Mouse (Mus musculus): Measurements from ENCODE around the gene Dnajc7. TPM values are rescaled to one million over a fixed set of nuclear protein-coding genes. Genes with fewer than 3 reads are reported as not detected.

Gene Dnajc7
- polyA plus RNA-seq, 1 experiment from 2014 or later = 77.3 TPM

DNA sequence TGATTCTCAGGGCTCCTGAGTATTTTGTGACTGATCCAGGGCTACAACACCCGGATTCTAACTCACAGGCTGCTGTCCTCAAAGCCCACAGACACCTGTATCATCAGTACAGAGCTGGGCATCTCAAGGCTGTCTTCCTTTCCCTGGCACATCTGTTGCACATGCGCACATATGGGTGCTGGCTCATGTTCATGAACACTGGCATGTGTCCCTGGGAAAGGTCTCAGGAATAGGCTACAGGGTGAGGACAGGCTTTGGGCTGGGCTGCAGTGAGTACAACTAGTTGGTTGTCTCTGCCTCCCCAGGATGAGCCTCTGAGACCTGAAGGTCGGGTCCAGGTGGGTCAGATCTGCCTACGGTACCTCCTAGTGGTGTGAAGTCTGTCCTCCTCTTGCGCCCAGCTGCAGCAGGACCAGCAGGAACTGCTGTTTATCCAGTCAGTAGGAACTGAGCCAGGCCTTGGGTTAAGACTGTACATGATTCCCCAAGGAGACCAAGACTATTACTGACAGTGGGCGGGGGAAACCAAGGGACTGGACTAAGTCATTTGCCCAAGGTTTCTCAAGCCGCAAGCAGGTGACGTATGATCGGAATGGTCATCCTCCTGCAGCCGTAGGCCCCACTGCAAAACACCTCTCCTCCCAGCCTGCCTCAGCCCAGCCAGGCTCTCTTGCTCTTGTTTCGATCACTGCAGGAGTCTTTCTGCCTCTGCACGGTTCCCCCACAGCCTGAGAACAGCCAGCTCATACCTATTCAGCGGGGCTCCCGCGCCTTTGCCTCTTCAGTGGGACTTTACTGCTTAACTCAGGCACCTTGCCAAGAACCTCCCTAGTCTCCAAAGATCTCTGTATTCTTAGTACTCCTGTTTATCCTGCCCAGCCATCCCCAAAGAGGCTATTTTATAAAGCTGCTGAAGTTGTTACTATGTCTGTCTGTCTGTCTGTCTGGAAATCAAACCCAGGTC is 23.9 kb upstream of the Dnajc7 start:
- 0 out of 2 replicates have a peak, but pooled peaks cover 6% of the 10 kb centered on the region for H3K27me3 ChIP-seq (replicated peaks; ENCODE audit: control insufficient read depth, insufficient read depth, low read length)
- no peak overlapping the region for H3K4me3 ChIP-seq (ENCODE audit: low read depth, low read length)
- no peak overlapping the region for H3K27ac ChIP-seq (ENCODE audit: low read depth, low read length)
- H3K4me2 ChIP-seq (ENCODE audit: low read length) = no peak overlapping the region
- no peak overlapping the region for H3K9ac ChIP-seq (ENCODE audit: low read length)
- DNase-seq (ENCODE audit: low spot score) (peak; percentile 45), ATAC-seq (no peak)
- H3K9me3 ChIP-seq (replicated peaks; ENCODE audit: control insufficient read depth, low read length) = no peaks in the 10 kb centered on the region
- no peaks in the 10 kb centered on the region for H3K36me3 ChIP-seq (ENCODE audit: control insufficient read depth, insufficient read depth, low read length)
- 57% methylated on average over 15 of the region's 15 CpGs for WGBS
- peaks cover 5% of the 10 kb centered on the region; the same call in 1 of the 2 replicates for H3K4me1 ChIP-seq (ENCODE audit: control insufficient read depth, insufficient read depth, low read length)

DNA sequence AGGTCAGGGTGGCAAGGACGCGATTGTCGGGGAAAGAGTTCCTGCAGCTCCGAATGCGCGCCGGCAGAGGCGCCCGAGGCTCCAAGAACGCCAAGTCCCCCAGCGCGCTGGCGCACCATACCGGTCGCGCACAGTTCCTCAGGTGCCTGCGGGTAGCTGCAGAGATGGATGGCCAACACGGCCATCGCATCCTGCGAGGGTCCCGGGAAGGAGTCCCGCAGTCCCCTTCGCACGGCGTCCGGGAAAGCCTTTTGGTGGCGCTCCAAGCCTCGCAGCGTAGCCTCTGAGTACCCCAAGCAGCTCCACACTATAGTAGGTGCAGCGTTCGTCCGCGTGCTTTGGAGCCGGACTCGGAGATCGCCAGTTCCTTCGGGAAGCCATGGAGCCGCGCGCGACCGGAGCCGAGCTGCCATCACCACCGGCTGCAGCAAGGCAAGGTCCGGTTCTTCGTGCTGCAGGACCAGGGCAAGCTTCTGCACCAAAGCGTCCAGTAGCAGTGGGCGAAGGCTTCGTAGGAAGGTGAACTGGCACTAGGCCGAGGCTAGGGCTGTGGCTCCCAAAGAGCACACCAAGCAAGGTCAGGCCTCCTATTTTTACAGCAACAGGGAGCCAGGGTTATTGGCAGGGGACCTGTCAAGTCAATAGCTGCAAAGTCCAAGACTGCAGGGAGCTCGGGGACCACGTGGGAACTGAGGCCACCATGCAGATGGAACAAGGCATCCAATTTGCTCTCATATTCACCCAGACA is 20.4 kb upstream of the Dnajc7 start:
- Histone ChIP-seq H3K4me3 (ENCODE audit: low read depth, low read length) (peak overlapping the region; percentile 35), H3K4me1 (ENCODE audit: control insufficient read depth, insufficient read depth, low read length) (peaks cover 5% of the 10 kb centered on the region; the same call in 1 of the 2 replicates), H3K27ac (ENCODE audit: low read depth, low read length) (no peak overlapping the region), H3K9me3 (replicated peaks; ENCODE audit: control insufficient read depth, low read length) (no peaks in the 10 kb centered on the region), H3K36me3 (ENCODE audit: control insufficient read depth, insufficient read depth, low read length) (no peaks in the 10 kb centered on the region), H3K9ac (ENCODE audit: low read length) (peak overlapping the region; percentile 51), H3K4me2 (ENCODE audit: low read length) (peak overlapping the region; percentile 67), H3K27me3 (replicated peaks; ENCODE audit: control insufficient read depth, insufficient read depth, low read length) (0 out of 2 replicates have a peak, but pooled peaks cover 10% of the 10 kb centered on the region)
- ATAC-seq (peak; percentile 54; the same call in 1 of the 2 replicates), DNase-seq (ENCODE audit: low spot score) (peak; percentile 73)
- 7% methylated on average over 52 of the region's 52 CpGs for WGBS

DNA sequence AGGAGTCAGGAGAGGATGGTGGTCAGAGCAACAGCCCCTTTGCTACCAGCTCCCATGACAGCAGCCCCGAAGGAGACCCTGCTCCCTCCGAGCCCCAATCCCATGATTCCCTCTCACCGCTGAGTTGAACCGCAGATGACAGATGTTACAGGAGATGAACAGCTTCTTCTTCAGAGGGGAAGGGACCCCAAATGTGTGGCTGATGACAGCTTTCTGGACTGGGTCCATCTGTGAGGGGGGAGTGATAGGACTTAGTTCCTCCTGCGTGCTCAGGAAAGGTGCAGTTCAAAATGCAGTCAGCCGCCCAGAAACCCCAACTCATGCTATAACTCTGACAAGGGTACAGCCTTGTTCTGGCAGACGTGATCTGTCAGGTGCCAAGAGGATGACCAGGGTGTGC is 14.6 kb upstream of the Dnajc7 start:
- H3K9me3 ChIP-seq (replicated peaks; ENCODE audit: control insufficient read depth, low read length) = no peaks in the 10 kb centered on the region
- WGBS = 78% methylated on average over 7 of the region's 7 CpGs
- no peaks in the 10 kb centered on the region for H3K36me3 ChIP-seq (ENCODE audit: control insufficient read depth, insufficient read depth, low read length)
- no peak overlapping the region for H3K9ac ChIP-seq (ENCODE audit: low read length)
- no peak overlapping the region for H3K4me3 ChIP-seq (ENCODE audit: low read depth, low read length)
- 0 out of 2 replicates have a peak, but pooled peaks cover 3% of the 10 kb centered on the region for H3K27me3 ChIP-seq (replicated peaks; ENCODE audit: control insufficient read depth, insufficient read depth, low read length)
- H3K4me2 ChIP-seq (ENCODE audit: low read length) = no peak overlapping the region
- H3K4me1 ChIP-seq (ENCODE audit: control insufficient read depth, insufficient read depth, low read length) = no peaks in the 10 kb centered on the region
- ATAC-seq (no peak), DNase-seq (ENCODE audit: low spot score) (no peak)
- no peak overlapping the region for H3K27ac ChIP-seq (ENCODE audit: low read depth, low read length)

- Histone ChIP-seq H3K9ac (ENCODE audit: low read length) (peak overlapping the region; percentile 26; the same call in 1 of the 2 replicates), H3K4me2 (ENCODE audit: low read length) (no peak overlapping the region), H3K36me3 (ENCODE audit: control insufficient read depth, insufficient read depth, low read length) (peaks cover 30% of the 10 kb centered on the region), H3K4me3 (ENCODE audit: low read depth, low read length) (no peak overlapping the region), H3K9me3 (replicated peaks; ENCODE audit: control insufficient read depth, low read length) (no peaks in the 10 kb centered on the region), H3K27me3 (replicated peaks; ENCODE audit: control insufficient read depth, insufficient read depth, low read length) (no peaks in the 10 kb centered on the region), H3K4me1 (ENCODE audit: control insufficient read depth, insufficient read depth, low read length) (peaks cover 6% of the 10 kb centered on the region), H3K27ac (ENCODE audit: low read depth, low read length) (no peak overlapping the region)
- peak; percentile 31 for DNase-seq (ENCODE audit: low spot score)
- ATAC-seq = no peak
- whole genome bisulfite sequencing = 45% methylated on average over 13 of the region's 13 CpGs
These were observed 8.9 kb upstream of the Dnajc7 start for GRCm38 (mm10) chr11:100628862-100629352.

DNA sequence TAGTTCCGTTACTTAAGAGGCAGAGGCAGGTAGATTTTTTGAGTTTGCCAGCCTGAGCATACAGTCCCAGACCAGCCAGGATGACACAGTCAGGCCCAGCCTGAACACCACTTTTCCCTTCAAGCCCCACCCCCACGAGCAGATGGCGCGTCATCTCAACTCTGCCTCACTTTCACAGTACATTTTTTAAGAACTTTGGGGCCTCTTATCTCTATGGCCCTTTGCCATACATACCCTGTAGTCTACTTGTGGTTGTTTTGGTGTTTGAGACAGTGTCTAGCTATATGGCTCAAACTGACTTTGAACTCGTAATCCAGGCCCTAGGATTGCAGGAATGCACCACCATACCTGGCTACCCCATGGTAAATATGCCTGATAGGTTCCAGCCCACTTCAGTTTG is 8.1 kb upstream of the Dnajc7 start:
- Histone ChIP-seq H3K27me3 (replicated peaks; ENCODE audit: control insufficient read depth, insufficient read depth, low read length) (no peaks in the 10 kb centered on the region), H3K9ac (ENCODE audit: low read length) (no peak overlapping the region), H3K4me2 (ENCODE audit: low read length) (no peak overlapping the region), H3K4me1 (ENCODE audit: control insufficient read depth, insufficient read depth, low read length) (peaks cover 12% of the 10 kb centered on the region), H3K9me3 (replicated peaks; ENCODE audit: control insufficient read depth, low read length) (no peaks in the 10 kb centered on the region), H3K36me3 (ENCODE audit: control insufficient read depth, insufficient read depth, low read length) (peaks cover 30% of the 10 kb centered on the region), H3K4me3 (ENCODE audit: low read depth, low read length) (no peak overlapping the region), H3K27ac (ENCODE audit: low read depth, low read length) (no peak overlapping the region)
- 81% methylated on average over 5 of the region's 5 CpGs for WGBS
- ATAC-seq (no peak), DNase-seq (ENCODE audit: low spot score) (no peak)

DNA sequence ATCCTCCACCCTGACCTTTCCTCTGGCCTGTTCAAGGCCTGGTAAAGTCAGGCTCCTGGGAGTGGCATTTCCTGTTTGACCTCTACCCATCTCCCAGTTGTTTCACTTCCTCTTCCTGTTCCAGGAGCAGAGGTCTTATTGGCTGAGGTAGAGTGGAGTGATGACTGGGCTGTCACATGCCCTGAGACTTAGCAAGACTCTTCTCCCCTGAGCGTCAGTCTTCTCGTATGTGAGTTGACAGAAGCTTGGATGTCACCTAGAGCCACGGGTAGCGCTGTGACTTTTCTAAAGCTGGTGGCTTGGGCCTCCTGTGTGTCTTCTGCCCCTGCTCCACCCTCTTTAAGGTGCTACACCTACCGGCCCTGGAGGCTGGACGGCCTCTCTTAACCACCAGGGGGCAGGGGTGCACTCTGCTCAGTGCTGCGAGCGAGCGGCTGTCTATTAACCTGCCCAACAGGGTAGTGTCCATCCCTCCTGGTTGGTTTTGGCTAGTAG is 6.8 kb upstream of the Dnajc7 start:
- H3K27me3 ChIP-seq (replicated peaks; ENCODE audit: control insufficient read depth, insufficient read depth, low read length) = no peaks in the 10 kb centered on the region
- 24% methylated on average over 9 of the region's 9 CpGs for WGBS
- ATAC-seq = peak; percentile 44; the same call in 1 of the 2 replicates

GRCm38 (mm10) chr11:100625754-100626700 is 6.1 kb upstream of the Dnajc7 start:
- ATAC-seq (no peak), DNase-seq (ENCODE audit: low spot score) (no peak)
- Histone ChIP-seq H3K4me1 (ENCODE audit: control insufficient read depth, insufficient read depth, low read length) (peaks cover 12% of the 10 kb centered on the region), H3K27ac (ENCODE audit: low read depth, low read length) (no peak overlapping the region), H3K36me3 (ENCODE audit: control insufficient read depth, insufficient read depth, low read length) (peaks cover 30% of the 10 kb centered on the region), H3K9ac (ENCODE audit: low read length) (no peak overlapping the region), H3K4me3 (ENCODE audit: low read depth, low read length) (no peak overlapping the region), H3K27me3 (replicated peaks; ENCODE audit: control insufficient read depth, insufficient read depth, low read length) (no peaks in the 10 kb centered on the region), H3K9me3 (replicated peaks; ENCODE audit: control insufficient read depth, low read length) (no peaks in the 10 kb centered on the region), H3K4me2 (ENCODE audit: low read length) (no peak overlapping the region)
- WGBS = 96% methylated on average over 23 of the region's 23 CpGs

More for the DNA sequence above, 6.8 kb upstream of the Dnajc7 start:
- peak; percentile 60 for DNase-seq (ENCODE audit: low spot score)
- peaks cover 12% of the 10 kb centered on the region for H3K4me1 ChIP-seq (ENCODE audit: control insufficient read depth, insufficient read depth, low read length)
- no peak overlapping the region for H3K4me3 ChIP-seq (ENCODE audit: low read depth, low read length)
- peaks cover 30% of the 10 kb centered on the region for H3K36me3 ChIP-seq (ENCODE audit: control insufficient read depth, insufficient read depth, low read length)
- no peak overlapping the region for H3K27ac ChIP-seq (ENCODE audit: low read depth, low read length)
- H3K4me2 ChIP-seq (ENCODE audit: low read length) = no peak overlapping the region
- no peaks in the 10 kb centered on the region for H3K9me3 ChIP-seq (replicated peaks; ENCODE audit: control insufficient read depth, low read length)
- H3K9ac ChIP-seq (ENCODE audit: low read length) = no peak overlapping the region

GRCm38 (mm10) chr11:100623867-100624266 is 3.9 kb upstream of the Dnajc7 start:
- Histone ChIP-seq H3K4me3 (ENCODE audit: low read depth, low read length) (no peak overlapping the region), H3K36me3 (ENCODE audit: control insufficient read depth, insufficient read depth, low read length) (peaks cover 30% of the 10 kb centered on the region), H3K4me2 (ENCODE audit: low read length) (peak overlapping the region; percentile 59), H3K9ac (ENCODE audit: low read length) (peak overlapping the region; percentile 32; the same call in 1 of the 2 replicates), H3K4me1 (ENCODE audit: control insufficient read depth, insufficient read depth, low read length) (peaks cover 11% of the 10 kb centered on the region), H3K27ac (ENCODE audit: low read depth, low read length) (no peak overlapping the region), H3K9me3 (replicated peaks; ENCODE audit: control insufficient read depth, low read length) (no peaks in the 10 kb centered on the region), H3K27me3 (replicated peaks; ENCODE audit: control insufficient read depth, insufficient read depth, low read length) (no peaks in the 10 kb centered on the region)
- 38% methylated on average over 5 of the region's 5 CpGs for WGBS
- ATAC-seq = no peak
- DNase-seq (ENCODE audit: low spot score) = peak; percentile 48

Data from forebrain, embryonic 14.5 days (tissue).